Mouse (Mus musculus) megakaryocyte-erythroid progenitor cell, adult 5-6 weeks (primary cell): ENCODE measurements at regions not wholly inside any gene's neighbourhood (a gene's known extent, or its start where the extent isn't known, plus 50 kb on each side); places are given as distances from the start of the nearest gene placed in this dataset.

Source experiments
- ATAC-seq: replicated peaks from 2 replicates; pipeline ENCODE4 v1.8.0; 2016; ENCODE audit warnings: mild to moderate bottlenecking, inconsistent platforms; ENCODE audit not compliant: severe bottlenecking, poor library complexity, low FRiP score, low TSS enrichment

DNA sequence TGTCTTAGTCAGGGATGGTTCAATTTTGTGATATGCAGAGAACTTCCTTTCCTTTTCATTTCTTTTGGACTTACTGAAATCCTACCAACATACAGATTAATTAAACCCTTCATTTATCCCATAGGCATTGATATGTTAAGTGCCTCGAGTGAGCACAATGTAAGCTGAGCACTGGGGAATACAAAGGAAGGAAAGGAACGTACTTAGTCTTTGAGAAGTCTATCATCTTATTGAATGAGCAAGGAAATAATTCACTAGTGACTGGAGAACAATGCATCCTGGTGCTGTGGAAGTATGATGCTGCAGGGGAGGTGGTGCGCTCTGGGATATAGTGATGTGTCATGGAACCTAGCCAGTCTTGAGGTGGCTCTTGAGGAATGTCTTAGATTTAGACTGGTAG, 204.9 kb upstream of the Ubash3b start:
- ATAC-seq, result no peak

DNA sequence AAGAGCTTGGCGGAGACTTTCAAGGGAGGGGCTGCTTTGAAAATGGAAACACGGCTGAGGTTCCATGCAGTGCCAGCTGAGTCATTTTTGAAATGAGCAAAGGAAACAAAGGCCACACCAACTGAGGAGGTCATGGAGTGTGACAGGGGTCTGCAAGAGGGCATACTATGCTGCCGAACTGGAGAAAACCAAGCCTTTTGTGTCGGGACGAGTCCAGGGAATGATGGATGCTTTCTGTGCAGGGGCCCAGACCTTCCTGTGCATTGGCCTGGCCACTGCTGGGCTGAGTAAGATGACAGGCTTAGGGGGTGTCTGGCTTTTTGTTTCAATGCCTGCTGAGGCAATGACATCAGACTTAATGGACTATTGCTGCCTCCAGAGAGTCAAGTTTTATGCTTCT, 203.8 kb upstream of the Ubash3b start:
- ATAC-seq, result no peak

DNA sequence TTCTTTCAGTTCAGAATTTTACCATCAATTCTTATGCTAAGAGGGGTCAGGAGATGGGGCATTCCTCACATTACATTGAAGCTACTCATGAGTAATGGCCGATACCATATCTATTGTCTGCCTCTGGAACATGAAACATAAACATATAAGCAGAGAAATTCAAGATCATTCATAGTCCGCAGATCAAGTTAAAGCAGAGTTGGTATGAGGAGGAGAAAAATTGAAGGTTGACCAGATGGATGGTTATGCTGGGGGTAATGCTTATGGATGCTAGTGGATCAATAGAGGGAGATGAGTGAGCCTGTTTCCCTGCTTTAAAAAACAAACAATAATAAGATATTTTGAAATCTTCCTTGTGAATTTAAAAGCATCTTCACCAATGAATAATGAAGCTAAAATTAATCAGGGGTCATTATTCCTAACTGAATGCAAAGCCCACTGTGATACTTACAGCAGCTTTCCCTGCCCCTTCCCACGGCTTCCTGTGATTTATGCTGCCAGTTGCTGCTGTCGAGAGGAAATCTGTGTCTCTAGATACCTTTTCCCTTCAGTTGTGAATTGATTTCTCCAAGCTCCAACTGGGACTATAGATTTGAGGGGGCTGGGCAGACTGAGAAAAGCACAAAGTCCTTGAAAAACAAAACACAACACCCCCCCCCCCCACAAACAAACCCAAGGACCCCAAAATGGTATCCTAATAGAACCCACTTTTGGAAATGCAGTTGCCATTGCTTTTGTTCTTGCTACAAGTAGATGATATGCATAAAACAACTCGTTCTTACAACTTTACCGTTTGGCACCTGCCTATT, 203.1 kb upstream of the Ubash3b start:
- no peak for ATAC-seq

DNA sequence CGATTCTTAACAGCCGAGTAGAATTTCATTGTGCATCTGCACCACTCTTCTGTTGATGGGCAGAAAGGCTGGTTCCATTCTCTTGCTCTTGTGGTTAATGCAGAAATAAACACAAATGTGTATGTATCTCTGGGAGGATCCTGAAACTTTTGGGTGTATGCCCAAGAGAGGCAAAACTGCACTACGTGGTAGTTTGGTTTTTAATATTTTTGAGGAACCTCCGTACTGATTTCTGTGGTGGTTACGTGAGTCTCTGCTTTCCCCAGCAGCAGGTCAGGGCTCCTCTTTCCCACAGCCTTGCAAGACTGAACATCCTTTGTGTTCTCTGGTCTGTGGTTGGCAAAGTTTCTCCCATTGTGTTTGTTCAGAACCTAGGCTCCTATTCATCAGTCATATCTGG, 198.9 kb upstream of the Ubash3b start:
- ATAC-seq, result no peak

DNA sequence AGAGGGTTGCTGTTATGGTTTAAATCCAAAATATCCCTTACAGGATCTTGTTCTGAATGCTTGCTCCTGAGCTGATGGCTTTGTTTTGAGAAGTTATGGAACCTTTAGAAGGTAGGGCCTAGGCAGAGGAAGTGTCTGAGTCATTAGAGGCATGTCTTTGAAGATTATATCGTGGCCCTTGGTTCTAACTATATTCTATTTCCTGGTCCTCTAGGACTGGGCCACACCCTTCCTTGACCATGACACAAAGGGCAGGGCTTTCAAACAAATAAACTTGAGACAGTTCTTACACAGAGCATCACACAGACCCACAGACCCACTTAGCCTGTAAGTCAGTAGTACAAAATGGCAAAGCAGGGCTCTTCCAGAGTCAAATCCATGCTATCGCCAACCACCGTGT, 197.8 kb upstream of the Ubash3b start:
- no peak for ATAC-seq

DNA sequence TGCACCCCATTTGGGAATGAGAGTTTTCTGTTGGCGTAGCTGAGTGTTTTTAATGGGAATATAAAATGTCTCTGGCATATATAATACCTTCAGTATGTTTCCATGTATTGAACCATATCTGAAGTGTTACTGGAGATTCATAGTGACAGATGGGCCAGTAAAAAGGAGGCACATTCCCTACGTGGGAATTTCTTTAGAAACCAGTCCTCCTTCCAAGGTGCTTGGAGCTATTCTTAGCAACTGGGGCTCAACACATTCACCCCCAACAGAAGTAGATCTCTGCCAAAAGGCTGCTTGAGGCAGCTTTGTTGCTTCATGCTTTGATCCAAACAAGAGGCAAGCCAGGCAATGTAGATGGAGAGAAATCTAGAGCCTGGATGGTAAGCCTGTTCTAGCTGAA, 183.8 kb upstream of the Ubash3b start:
- ATAC-seq, result no peak

DNA sequence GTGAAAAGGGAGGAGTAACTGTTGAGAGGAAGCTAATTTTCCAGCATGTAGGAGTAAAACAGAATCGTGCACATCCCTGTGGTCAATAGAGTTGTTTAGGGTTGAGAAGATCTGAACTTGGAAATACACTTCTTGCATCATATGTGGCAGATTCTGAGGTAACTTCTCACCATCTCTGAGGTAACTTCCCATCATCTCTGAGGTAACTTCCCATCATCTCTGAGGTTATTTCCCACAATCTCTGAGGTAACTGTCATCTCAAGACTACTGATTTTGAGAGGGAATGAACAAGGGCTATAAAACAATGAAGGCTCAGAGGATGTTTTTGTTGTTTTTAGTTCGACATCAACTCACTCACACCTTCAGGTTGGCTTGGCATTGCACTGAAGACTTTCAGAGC, 175.9 kb upstream of the Ubash3b start:
- ATAC-seq, result no peak

DNA sequence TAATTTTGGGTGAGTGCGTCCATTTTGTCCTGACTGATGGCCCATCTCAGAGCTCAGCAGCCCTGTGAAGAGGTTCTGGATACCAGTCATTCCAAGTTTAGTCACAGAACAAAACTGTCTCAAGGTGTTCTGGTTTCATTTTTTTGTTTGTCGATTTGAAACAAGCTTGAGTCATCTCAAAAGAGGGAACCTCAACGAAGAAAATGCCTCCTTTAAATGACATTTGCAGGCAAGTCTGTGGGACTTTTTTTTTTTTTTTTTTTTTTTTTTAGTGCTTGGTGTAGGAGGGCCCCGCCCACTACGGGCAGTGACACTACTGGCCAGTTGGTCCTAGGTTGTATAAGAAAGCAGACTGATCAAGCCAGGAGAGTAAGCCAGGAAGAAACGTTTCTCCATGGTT, 175.3 kb upstream of the Ubash3b start:
- ATAC-seq, result no peak

DNA sequence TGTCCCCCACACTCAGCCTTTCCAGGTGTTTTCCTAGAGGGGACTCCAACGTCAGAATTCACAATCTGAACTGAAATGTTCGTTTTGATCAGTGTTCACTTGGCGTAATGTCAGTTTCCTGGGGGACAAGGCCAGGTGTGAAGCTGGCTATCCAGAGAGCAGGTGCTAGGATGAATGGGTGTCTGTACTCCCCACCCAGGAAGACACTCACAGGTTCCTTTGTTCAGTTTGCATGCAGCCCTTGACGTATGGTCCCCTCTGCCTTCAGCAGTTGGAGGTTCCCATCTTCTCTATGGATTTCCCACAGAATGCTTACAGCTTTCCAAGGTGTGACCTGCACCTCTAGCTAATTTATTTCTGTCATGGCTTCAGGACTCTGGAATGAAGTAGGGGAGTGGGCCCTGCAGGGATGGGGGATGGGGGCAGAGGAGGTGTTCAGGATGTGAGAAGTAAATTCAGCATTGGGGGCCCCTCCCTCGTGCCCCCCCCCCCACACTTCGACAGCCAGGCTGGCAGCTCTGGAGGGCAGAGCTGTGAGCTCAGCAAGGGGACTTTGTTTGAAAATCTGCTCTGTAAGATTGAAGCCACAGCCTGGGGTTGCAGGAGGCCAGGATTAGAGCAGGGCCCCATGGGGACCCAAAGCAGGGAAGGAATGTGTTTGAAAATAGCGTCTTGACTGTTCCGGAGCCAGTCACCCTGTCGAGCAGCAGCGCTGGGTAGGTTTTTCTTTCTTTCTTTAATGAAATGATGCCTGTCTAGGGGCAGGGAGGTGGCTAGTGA, 173.2 kb upstream of the Ubash3b start:
- no peak for ATAC-seq

DNA sequence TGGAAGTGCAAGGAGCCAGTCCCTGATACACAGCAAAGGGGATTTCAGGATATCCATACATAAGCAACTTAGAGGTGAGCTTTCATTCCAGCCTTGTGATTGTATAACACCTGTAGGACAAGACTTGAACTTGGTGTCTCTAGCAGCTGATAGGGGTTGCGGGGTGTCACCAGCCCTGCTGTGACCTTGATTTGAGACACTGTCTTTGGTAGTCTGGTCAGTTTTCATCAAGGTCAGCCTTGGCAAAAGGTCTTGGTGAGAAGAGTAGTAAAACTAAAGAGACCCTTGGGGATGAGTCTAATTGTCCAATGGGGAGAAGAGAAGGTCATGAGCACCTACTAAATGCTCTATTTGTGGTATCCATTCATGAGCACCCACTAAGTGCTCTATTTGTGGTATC, 172.0 kb upstream of the Ubash3b start:
- ATAC-seq, result no peak

DNA sequence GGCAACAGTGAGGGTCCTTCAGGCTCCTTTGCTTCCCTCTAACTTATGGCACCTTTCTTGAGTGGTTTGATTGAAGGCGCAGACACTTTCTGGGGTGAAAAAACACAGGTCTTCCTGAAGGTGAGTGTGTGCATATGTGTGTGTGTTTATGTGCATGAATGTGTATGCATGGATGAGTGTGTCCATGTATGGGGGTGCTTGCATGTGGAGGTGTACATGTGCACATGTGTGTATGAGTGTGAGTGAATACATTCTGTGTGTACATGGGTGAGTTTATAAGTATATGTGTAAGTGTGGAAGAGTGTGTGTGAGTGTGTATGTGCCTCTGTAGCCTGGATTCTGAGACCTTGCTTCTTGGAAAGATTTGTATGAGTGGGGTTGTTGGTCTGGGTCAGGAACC, 167.5 kb upstream of the Ubash3b start:
- ATAC-seq, result no peak

DNA sequence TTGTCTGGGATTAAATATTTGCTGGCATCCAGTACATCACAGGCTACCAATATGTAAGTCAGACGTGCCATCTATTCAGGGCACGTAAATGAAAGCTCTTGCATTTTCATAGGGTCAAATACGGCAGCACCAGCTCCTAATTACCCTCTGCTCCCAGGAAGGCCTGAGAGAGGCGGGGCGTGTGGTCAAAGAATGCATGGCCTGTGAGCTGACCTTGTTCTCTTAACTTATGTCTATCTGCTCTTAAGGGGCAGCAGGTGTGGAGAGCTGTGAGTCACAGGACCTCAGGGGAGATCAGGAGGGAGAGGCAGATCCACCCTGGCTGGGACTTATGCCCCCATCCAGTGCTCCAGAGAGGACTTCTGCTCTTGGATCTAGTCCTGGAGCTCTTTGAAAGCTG, 167.0 kb upstream of the Ubash3b start:
- no peak for ATAC-seq

DNA sequence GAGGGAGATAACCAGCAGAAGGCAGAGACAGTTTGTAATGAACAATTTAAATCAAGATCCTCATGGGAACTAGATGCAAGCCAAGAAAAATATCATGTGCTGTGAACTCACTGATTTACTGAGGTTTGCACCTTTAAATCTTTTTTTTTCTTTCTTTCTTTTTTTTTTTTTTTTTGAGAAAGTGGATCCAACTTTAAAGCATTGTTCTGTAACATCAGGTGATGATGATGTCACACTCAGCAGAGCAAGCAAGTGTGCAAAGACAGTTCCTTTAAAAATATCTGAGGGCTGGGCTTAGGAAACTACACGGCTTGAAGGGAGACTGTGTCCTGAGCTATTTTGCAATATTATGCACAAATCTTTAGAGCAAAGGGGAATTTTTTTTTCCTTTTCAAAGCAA, 166.6 kb upstream of the Ubash3b start:
- no peak for ATAC-seq

DNA sequence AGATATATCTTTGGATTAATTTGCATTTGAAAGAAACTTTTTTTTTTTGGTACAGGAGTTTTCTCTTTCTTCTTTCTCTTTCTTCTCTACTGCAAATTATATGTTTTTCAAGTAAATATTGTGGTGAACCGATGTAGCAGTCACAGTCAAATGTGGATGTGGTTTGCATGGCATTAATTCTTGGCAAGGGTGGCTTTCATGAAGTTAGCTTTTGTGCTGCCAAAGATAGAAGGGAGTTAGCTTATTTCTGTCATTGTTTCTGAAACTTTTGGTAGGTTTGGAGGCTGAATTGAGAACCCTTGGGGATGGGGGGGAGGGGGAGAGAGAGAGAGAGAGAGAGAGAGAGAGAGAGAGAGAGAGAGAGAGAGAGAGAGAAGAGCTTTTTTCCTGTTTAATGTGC, 166.1 kb upstream of the Ubash3b start:
- no peak for ATAC-seq

DNA sequence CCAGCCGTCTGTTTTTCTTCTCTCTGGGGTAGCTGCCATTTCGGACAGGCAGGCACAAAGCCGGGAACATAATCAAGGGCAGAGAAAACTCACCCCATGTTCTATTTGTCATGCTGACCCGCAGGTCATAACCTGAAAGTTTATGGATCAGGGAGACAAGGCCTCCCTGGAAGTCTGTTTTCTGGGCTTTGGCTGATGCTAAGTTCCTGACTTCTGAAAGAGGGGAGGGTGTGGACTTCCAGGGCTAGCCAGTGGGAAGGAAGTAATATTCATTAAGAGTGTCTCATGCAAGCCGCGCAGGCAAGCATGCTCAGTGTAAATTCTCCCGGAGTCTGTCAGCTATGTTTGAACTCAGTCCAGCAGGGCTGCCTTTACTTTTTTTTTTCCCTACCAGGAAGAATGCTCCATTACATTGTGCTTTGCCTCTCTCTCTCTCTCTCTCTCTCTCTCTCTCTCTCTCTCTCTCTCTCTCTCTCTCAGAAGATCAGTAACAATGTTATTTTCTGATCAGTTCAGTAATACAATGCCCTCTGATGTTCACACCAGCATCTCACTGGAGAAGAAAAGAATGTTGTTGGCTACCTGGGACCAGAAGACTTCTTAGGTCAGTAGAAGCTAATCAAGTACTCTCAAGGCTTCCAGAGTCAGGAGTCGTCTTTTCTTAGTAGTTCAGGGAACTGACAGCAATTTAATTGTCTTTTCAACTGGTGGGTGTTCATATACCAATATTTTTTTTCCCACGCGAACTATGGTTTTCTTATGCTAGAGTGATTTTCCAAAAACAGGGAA, 165.5 kb upstream of the Ubash3b start:
- no peak for ATAC-seq

DNA sequence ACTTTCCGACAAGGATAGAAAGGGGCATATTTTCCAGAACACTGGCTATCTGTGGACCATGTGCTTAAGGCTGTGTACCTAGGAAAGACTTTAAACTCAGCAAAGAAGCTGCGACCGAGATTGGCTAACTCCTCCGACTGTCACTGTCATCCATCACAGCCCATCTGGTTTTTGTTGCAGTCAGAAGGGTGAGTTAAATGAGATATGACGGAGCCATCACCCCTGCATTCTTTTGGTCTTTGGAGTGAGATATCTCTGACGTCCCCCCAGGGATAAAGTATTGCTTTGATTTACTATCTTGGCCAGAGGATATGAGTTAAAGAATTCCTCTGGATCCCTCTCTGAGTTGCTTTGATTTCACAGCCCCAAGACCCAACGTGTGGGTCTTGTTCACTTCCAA, 160.0 kb upstream of the Ubash3b start:
- ATAC-seq, result no peak

DNA sequence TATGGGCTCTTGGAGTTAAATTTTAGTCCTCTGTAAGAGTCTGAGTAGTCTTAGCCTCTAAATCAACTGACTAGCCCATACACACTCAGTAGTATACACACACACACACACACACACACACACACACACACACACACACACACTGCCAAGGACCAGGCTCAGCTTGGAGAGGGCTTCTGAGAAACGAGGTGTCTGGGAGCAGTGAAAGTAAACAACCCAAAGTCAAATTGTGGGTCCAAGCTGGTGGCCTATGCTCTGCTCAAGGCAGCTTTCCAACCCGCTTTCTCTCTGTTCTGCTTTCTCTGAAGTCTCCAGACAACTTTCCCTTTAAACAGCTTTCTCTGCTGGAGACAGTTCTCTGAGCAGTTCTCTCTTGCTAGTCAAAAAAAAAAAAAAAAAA, 157.6 kb upstream of the Ubash3b start:
- ATAC-seq, result no peak

DNA sequence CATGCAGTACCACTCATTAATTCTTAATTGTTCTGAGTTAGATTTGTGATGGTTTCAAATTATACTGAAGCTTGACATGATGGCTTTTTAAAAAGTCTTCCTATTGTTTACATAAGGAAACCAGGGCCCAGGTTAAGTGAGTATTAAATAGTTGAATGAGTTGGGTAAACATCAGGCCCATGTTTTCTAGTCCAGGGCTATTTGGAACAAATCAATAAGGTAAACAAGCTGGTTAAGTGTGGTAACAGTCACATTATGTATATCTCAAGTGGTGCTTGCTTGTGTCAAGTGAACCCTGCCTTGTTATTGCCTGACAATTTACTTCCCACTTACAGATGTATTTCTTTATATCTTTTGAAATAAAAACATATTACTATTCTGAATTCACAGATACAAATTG, 144.7 kb upstream of the Ubash3b start:
- no peak for ATAC-seq

DNA sequence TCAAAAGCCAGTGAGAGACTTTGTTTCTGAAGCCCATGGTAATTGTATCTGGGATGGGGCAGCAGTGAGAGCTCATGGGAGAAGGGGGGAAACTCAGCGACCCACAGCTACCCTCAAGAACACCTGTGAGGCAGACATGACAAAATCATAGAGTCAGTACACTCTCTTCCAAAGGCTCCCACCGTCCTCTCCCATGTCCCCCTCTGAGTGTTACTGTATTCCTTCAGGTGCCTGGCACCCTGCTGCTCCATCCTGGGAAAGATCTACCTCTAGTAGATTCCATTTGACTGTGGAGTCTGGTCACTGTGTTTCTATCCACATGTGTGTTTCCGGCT, 142.0 kb upstream of the Ubash3b start:
- ATAC-seq, result no peak

DNA sequence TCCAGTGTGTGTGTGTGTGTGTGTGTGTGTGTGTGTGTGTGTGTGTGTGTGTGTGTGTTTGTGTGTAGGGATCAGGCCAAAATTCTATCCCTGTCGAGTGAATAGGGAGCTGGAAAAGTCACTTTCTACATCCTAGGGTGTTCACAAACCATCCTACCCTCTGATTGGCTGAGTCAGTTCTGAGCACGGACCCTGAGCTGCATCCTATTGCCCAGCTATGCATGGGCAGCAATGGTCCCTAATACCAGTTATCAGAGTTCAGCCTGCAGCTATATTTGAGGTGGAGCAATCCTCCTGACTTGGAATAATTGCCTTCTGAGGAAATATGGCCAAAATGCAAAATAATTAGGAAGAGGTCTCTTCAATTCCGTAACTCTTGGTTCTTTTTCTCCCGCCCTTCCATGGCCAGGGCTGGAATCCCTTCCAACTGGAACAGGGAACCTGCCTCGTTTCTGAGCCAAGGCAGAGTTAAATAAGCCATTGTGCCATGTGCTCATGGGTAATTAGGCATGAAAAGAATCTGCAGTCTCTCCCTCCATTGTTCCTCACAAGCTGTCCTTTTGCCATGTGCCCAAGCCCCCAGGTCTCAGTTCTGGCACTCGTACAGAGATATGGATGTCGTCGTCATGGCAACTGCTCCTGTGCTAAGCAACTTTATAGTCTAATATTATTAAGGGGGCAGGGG, 141.5 kb upstream of the Ubash3b start:
- no peak for ATAC-seq
